Mouse (Mus musculus): ENCODE results near the gene Dohh.

DNA sequence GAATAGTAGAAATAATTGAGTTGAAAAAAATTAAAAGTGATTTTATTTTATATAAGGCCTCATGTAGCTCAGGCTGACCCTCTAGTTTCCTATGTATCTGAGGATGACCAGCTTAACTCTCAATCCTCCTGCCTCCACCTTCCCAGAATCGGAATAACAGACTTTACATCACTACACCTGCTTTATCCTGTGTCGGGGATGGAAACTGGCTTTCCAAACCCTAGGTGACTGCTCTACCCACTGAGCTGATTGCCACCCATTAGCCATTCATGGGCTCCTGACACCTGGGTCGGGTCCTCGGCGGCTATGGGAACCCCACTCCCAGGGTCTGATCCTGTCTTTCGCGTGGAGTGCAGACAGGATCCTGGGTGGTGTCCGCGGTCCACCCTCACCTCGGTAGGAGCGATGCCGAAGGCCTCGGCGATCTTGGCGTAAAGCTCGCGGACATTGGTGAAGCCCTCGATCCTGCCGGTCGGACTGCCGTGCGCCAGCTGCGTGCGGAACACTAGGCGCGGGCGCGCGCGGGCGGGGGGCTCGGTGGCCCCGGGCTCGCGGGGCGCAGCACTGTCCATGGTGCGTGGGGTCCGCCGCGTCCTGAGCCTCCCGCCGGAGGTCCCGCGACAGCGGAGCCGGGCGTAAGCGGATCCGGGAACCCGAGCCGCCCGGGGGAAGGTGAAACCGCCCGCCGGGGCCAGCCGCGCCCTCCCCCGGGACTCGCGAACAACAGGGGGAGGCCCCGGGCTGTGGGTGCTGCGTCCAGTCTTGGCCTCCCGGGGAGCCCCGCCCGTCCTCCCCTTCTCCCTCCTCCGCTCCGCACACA is 41.3 kb upstream of the Dohh start, which contains the start of gene Gipc3:
- TF ChIP-seq CTCF (IDR thresholded peaks at IDR 0.05; ENCODE audit: borderline replicate concordance, control insufficient read depth, extremely low read depth, insufficient read depth, low read length, poor library complexity): no peak
- TF ChIP-seq POLR2A (IDR thresholded peaks at IDR 0.05; ENCODE audit: control insufficient read depth, extremely low read depth, insufficient read depth, low read length, poor library complexity): no peak

Measured in thymus, adult 2 months (tissue).